Mouse (Mus musculus): ENCODE measurements around the gene Pmm1.

DNA sequence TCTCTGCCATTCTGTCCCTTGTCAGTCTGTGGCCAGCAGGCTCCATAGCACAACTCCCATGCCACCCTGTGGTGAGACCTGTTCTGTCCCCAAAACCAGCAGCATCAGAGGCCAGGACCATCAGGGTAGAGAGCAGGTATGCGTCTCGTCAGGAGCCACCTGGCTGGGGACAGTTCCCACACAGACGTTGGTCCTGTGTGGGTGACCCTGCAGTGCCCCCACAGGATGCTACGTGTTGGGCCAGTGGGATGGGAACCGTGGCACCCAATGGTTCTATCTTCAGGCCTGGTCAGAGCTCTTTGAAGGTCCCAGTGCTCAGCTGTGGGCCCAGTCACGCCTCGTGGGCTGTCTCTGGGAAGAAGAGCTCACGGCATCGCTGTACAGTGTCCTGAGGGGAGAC, 9.6 kb downstream of the Pmm1 start:
- no peak for TF ChIP-seq POLR2A (IDR thresholded peaks at IDR 0.05; ENCODE audit: control insufficient read depth, low read depth, low read length)
- no peak for TF ChIP-seq CTCF (IDR thresholded peaks at IDR 0.05; ENCODE audit: control insufficient read depth, insufficient read depth, insufficient replicate concordance, low read depth, low read length)

Measured in testis, adult 2 months (tissue).